Mouse (Mus musculus): ENCODE data around the gene Zc3h12c. TPM values are rescaled to one million over a fixed set of nuclear protein-coding genes. Genes with fewer than 3 reads are reported as not detected.

Gene Zc3h12c
- polyA plus RNA-seq, 1 experiment from 2014 or later = 6.0 TPM

DNA sequence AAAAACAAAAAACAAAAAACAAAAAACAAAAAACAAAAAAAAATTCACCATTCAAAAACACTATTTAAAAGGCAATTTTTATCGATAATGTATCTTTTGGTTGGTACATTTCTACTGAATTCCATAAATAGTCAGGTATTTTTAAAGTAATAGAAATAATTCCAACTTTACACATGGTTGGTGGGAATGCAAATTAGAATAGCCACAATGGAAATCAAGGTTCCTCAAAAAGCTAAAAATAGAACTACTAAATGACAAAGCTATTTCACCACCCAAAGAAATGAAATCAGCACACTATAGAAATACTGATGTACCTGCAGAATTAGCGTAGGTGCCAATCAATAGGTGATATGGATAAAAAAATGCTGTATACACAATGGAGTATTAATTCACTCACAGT, 5.6 kb upstream of the Zc3h12c start:
- WGBS = 92% methylated on average over 2 of the region's 2 CpGs
- Histone ChIP-seq H3K27me3 (ENCODE audit: control insufficient read depth, insufficient read depth, low read length) (peaks cover 3% of the 10 kb centered on the region; the same call in 1 of the 2 replicates), H3K4me3 (ENCODE audit: low read depth, low read length) (no peak overlapping the region), H3K27ac (replicated peaks; ENCODE audit: low read depth, low read length) (no peak overlapping the region), H3K4me1 (ENCODE audit: control insufficient read depth, insufficient read depth, low read length) (no peaks in the 10 kb centered on the region), H3K9ac (replicated peaks; ENCODE audit: low read length) (no peak overlapping the region), H3K36me3 (replicated peaks; ENCODE audit: control insufficient read depth, insufficient read depth, low read depth, low read length) (no peaks in the 10 kb centered on the region), H3K4me2 (ENCODE audit: low read depth, low read length) (no peak overlapping the region), H3K9me3 (replicated peaks; ENCODE audit: control insufficient read depth, low read length) (no peaks in the 10 kb centered on the region)
- DNase-seq (ENCODE audit: low spot score) (no peak), ATAC-seq (replicated peaks; ENCODE audit: insufficient number of reproducible peaks, low FRiP score, low TSS enrichment, low read depth) (no peak)

DNA sequence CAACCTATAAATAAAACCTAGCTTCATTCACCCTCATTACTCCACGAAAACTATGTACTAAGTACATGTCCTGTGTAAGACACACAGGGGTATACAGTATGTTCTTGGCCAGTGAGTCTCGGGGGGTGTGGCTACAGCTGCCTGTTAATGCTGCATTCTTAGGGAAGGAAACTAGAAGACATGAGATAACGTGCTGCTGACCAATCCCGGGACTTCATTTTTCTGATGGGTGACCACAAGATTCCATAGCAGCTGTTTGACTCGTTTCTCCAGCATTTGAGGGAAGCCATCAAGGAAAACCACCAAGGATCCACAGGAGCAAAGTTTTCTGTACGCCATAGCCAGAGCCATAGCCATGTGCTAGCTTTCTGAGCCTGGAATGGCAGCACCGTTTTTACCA, 4.2 kb upstream of the Zc3h12c start:
- no peaks in the 10 kb centered on the region for H3K9me3 ChIP-seq (replicated peaks; ENCODE audit: control insufficient read depth, low read length)
- no peak for ATAC-seq (replicated peaks; ENCODE audit: insufficient number of reproducible peaks, low FRiP score, low TSS enrichment, low read depth)
- 69% methylated on average over 7 of the region's 7 CpGs for WGBS

DNA sequence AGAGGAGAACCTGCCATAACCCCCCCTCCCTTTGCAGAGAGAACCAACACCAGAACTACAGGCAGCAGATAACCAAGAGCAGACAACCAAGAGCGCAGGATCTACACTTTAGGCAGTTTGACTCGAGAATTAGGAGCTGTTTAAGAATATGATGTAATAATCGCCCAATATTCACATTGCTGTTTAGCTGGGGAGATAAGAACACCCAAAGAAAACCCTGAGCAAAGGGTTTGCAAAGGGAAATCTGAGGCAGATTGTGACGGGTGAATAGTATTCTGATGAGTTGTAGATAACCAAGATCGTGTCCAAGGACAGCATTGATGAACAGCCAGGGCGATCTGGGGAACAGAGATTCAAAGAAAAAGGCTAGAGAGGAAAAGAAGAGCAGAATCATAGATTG, 2.3 kb upstream of the Zc3h12c start:
- no peak for ATAC-seq (replicated peaks; ENCODE audit: insufficient number of reproducible peaks, low FRiP score, low TSS enrichment, low read depth)
- no peak overlapping the region for H3K4me3 ChIP-seq (ENCODE audit: low read depth, low read length)
- H3K4me1 ChIP-seq (ENCODE audit: control insufficient read depth, insufficient read depth, low read length) = no peaks in the 10 kb centered on the region
- no peaks in the 10 kb centered on the region for H3K36me3 ChIP-seq (replicated peaks; ENCODE audit: control insufficient read depth, insufficient read depth, low read depth, low read length)
- peaks cover 3% of the 10 kb centered on the region; the same call in 1 of the 2 replicates for H3K27me3 ChIP-seq (ENCODE audit: control insufficient read depth, insufficient read depth, low read length)
- DNase-seq (ENCODE audit: low spot score) = no peak
- WGBS = 80% methylated on average over 6 of the region's 6 CpGs
- H3K9ac ChIP-seq (replicated peaks; ENCODE audit: low read length) = no peak overlapping the region
- no peaks in the 10 kb centered on the region for H3K9me3 ChIP-seq (replicated peaks; ENCODE audit: control insufficient read depth, low read length)
- H3K27ac ChIP-seq (replicated peaks; ENCODE audit: low read depth, low read length) = no peak overlapping the region
- H3K4me2 ChIP-seq (ENCODE audit: low read depth, low read length) = no peak overlapping the region

More for the DNA sequence above, 4.2 kb upstream of the Zc3h12c start:
- H3K9ac ChIP-seq (replicated peaks; ENCODE audit: low read length) = no peak overlapping the region
- H3K4me3 ChIP-seq (ENCODE audit: low read depth, low read length) = no peak overlapping the region
- no peak for DNase-seq (ENCODE audit: low spot score)
- no peak overlapping the region for H3K27ac ChIP-seq (replicated peaks; ENCODE audit: low read depth, low read length)
- no peaks in the 10 kb centered on the region for H3K4me1 ChIP-seq (ENCODE audit: control insufficient read depth, insufficient read depth, low read length)
- peaks cover 3% of the 10 kb centered on the region; the same call in 1 of the 2 replicates for H3K27me3 ChIP-seq (ENCODE audit: control insufficient read depth, insufficient read depth, low read length)
- no peaks in the 10 kb centered on the region for H3K36me3 ChIP-seq (replicated peaks; ENCODE audit: control insufficient read depth, insufficient read depth, low read depth, low read length)
- H3K4me2 ChIP-seq (ENCODE audit: low read depth, low read length) = no peak overlapping the region

DNA sequence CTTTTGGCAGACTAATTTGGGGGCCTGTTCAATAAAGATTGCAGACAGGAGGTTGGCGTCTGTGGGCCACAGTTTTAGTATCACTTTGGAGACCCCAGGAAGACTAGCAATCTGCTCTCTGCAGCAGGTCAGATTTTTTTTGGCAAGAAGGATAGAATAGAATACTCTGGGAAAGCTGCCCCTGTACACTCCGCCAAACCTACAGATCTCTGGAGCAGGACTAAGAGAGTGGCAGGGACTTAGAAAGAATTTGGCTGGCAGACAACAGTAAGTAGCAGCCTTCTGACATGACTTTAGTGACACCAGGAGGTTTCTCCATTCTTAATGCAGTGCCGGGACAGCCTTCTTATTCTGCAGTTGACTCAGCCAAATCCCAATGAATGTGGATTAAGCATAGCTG, 1.8 kb upstream of the Zc3h12c start:
- DNase-seq (ENCODE audit: low spot score) (no peak), ATAC-seq (replicated peaks; ENCODE audit: insufficient number of reproducible peaks, low FRiP score, low TSS enrichment, low read depth) (no peak)
- no peak overlapping the region for H3K9ac ChIP-seq (replicated peaks; ENCODE audit: low read length)
- no peak overlapping the region for H3K4me2 ChIP-seq (ENCODE audit: low read depth, low read length)
- 78% methylated on average over 3 of the region's 3 CpGs for WGBS
- H3K36me3 ChIP-seq (replicated peaks; ENCODE audit: control insufficient read depth, insufficient read depth, low read depth, low read length) = no peaks in the 10 kb centered on the region
- H3K4me3 ChIP-seq (ENCODE audit: low read depth, low read length) = no peak overlapping the region
- H3K27ac ChIP-seq (replicated peaks; ENCODE audit: low read depth, low read length) = no peak overlapping the region
- peaks cover 3% of the 10 kb centered on the region; the same call in 1 of the 2 replicates for H3K27me3 ChIP-seq (ENCODE audit: control insufficient read depth, insufficient read depth, low read length)
- no peaks in the 10 kb centered on the region for H3K9me3 ChIP-seq (replicated peaks; ENCODE audit: control insufficient read depth, low read length)
- H3K4me1 ChIP-seq (ENCODE audit: control insufficient read depth, insufficient read depth, low read length) = no peaks in the 10 kb centered on the region

DNA sequence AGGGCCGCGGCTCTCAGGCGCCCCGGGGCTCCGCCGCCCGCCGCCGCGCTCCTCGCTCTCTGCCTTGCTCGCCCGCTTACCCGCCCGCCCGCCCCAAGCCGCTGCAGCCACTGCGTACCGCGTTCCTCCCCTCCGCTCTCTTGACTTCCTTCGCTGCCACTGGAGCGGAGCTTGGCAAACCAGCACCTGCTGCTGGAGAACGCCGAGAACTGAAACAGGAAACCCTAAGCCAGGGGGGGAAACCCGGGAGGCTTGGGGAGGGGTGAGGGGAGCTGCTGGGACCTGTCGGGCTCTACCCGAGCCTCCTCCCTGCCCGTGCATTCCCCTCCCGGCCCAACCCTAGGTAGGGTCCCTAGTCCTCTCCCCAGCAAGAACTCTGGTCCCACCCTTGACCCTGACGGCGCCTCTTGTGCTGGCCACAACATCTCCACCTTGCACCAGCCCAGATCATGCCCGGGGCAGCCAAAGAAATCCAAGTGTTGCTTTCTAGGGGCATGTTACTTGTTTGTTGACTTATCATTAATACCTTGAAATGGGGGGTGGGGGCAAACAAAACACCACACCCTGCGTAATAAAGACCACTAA, 406 bp upstream of the Zc3h12c start:
- peak overlapping the region; percentile 96 for H3K9ac ChIP-seq (replicated peaks; ENCODE audit: low read length)
- H3K4me1 ChIP-seq (ENCODE audit: control insufficient read depth, insufficient read depth, low read length) = no peaks in the 10 kb centered on the region
- peak overlapping the region; percentile 67 for H3K4me2 ChIP-seq (ENCODE audit: low read depth, low read length)
- H3K9me3 ChIP-seq (replicated peaks; ENCODE audit: control insufficient read depth, low read length) = no peaks in the 10 kb centered on the region
- ATAC-seq (replicated peaks; ENCODE audit: insufficient number of reproducible peaks, low FRiP score, low TSS enrichment, low read depth) (peak; percentile 88), DNase-seq (ENCODE audit: low spot score) (peak; percentile 87)
- 2% methylated on average over 16 of the region's 34 CpGs for WGBS
- H3K36me3 ChIP-seq (replicated peaks; ENCODE audit: control insufficient read depth, insufficient read depth, low read depth, low read length) = no peaks in the 10 kb centered on the region
- peaks cover 3% of the 10 kb centered on the region; the same call in 1 of the 2 replicates for H3K27me3 ChIP-seq (ENCODE audit: control insufficient read depth, insufficient read depth, low read length)
- peak overlapping the region; percentile 86 for H3K4me3 ChIP-seq (ENCODE audit: low read depth, low read length)
- H3K27ac ChIP-seq (replicated peaks; ENCODE audit: low read depth, low read length) = peak overlapping the region; percentile 87

DNA sequence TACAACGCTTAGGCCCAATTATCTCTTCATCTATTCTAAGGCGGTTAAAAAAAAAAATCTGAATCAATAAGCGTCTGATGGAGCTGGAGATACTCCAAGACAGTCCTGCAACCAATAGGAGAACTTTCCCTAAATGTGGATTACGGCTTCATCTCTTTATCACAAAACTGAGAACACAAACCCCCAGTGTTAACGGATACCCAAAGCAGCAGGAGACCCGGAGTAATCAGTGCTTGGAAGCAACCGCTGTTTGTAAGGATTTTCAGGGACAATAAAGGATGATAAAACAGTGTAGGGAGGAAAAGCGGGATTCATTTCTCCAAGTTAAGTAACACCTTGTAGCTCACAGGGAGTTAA, 888 bp downstream of the Zc3h12c start:
- 7% methylated on average over 8 of the region's 8 CpGs for WGBS
- no peaks in the 10 kb centered on the region for H3K9me3 ChIP-seq (replicated peaks; ENCODE audit: control insufficient read depth, low read length)
- H3K27ac ChIP-seq (replicated peaks; ENCODE audit: low read depth, low read length) = no peak overlapping the region; the same call in 1 of the 2 replicates
- no peaks in the 10 kb centered on the region for H3K36me3 ChIP-seq (replicated peaks; ENCODE audit: control insufficient read depth, insufficient read depth, low read depth, low read length)
- no peak for DNase-seq (ENCODE audit: low spot score)
- H3K9ac ChIP-seq (replicated peaks; ENCODE audit: low read length) = peak overlapping the region; percentile 96
- peak overlapping the region; percentile 86 for H3K4me3 ChIP-seq (ENCODE audit: low read depth, low read length)
- peak overlapping the region; percentile 67 for H3K4me2 ChIP-seq (ENCODE audit: low read depth, low read length)
- no peak for ATAC-seq (replicated peaks; ENCODE audit: insufficient number of reproducible peaks, low FRiP score, low TSS enrichment, low read depth)
- H3K4me1 ChIP-seq (ENCODE audit: control insufficient read depth, insufficient read depth, low read length) = no peaks in the 10 kb centered on the region
- H3K27me3 ChIP-seq (ENCODE audit: control insufficient read depth, insufficient read depth, low read length) = peaks cover 3% of the 10 kb centered on the region; the same call in 1 of the 2 replicates

DNA sequence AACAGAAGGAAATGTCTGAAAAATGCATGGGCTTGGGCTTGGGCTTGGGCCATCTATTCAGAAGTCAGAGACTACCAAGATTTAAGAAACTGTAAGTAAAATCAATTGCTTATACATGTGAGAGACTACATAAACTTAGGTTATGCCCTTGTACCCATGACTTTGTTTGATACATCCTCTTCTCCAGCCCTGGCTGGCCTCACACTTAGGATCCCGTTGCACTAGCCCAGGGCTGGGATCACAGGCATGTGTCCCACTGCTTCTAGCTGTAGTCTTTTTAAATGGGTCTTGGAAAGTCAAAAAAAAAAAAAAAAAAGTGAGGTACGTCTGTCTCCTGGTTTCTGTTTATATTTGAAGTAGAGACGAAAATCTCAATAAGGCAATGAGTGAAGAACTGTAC, 1.3 kb downstream of the Zc3h12c start:
- Histone ChIP-seq H3K4me3 (ENCODE audit: low read depth, low read length) (peak overlapping the region; percentile 86), H3K27me3 (ENCODE audit: control insufficient read depth, insufficient read depth, low read length) (peaks cover 3% of the 10 kb centered on the region; the same call in 1 of the 2 replicates), H3K9ac (replicated peaks; ENCODE audit: low read length) (no peak overlapping the region), H3K4me1 (ENCODE audit: control insufficient read depth, insufficient read depth, low read length) (no peaks in the 10 kb centered on the region), H3K27ac (replicated peaks; ENCODE audit: low read depth, low read length) (no peak overlapping the region), H3K9me3 (replicated peaks; ENCODE audit: control insufficient read depth, low read length) (no peaks in the 10 kb centered on the region), H3K4me2 (ENCODE audit: low read depth, low read length) (peak overlapping the region; percentile 67), H3K36me3 (replicated peaks; ENCODE audit: control insufficient read depth, insufficient read depth, low read depth, low read length) (no peaks in the 10 kb centered on the region)
- DNase-seq (ENCODE audit: low spot score) (no peak), ATAC-seq (replicated peaks; ENCODE audit: insufficient number of reproducible peaks, low FRiP score, low TSS enrichment, low read depth) (no peak)
- 15% methylated on average over 3 of the region's 3 CpGs for WGBS

DNA sequence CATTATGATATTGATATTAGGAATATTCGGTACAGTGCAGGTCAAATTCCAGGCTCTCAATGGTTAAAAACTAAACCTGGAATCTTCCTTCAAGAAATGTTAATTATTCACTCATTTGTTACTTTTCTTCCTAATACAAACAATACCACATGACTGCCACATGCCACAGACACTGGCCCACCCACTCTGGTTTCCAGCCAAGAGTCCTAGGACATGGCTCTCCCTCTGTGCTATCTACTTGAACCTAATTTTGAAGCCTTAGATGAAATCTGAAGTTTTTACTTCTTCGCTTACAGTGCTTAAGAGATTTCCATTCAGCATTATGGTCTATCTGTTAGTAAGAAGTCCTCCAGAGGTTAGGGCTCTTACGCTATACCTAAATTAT, 2.7 kb downstream of the Zc3h12c start:
- Histone ChIP-seq H3K36me3 (replicated peaks; ENCODE audit: control insufficient read depth, insufficient read depth, low read depth, low read length) (no peaks in the 10 kb centered on the region), H3K4me1 (ENCODE audit: control insufficient read depth, insufficient read depth, low read length) (no peaks in the 10 kb centered on the region), H3K9ac (replicated peaks; ENCODE audit: low read length) (no peak overlapping the region), H3K27ac (replicated peaks; ENCODE audit: low read depth, low read length) (no peak overlapping the region), H3K4me3 (ENCODE audit: low read depth, low read length) (no peak overlapping the region), H3K9me3 (replicated peaks; ENCODE audit: control insufficient read depth, low read length) (no peaks in the 10 kb centered on the region), H3K4me2 (ENCODE audit: low read depth, low read length) (no peak overlapping the region), H3K27me3 (ENCODE audit: control insufficient read depth, insufficient read depth, low read length) (peaks cover 3% of the 10 kb centered on the region; the same call in 1 of the 2 replicates)
- no peak for DNase-seq (ENCODE audit: low spot score)
- ATAC-seq (replicated peaks; ENCODE audit: insufficient number of reproducible peaks, low FRiP score, low TSS enrichment, low read depth) = no peak
- WGBS = 88% methylated on average over 3 of the region's 3 CpGs

All from embryonic facial prominence, embryonic 11.5 days (tissue).